15 mouse cellular contexts compared by ENCODE assay signal in the genomic region with DNA sequence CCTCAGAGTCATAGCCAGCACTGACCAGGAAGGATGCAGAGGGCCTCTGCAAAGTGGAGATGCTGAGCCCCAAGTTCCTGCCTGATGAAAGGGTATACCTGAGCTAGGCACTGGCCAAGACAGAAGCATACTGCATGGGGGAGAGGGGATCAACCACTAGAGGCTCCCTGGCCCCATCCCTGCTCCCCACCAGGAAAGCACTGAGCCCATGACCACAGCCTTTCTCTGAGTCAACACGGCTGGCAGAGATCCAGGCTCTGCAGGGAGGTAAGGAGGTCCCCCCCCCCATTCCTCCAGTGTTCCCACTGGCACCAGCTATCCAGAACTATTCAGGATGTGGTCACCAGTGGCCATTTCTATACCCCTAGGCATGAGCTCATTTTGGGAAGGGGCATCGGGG. TPM values are rescaled to one million over a fixed set of nuclear protein-coding genes. Genes with fewer than 3 reads are reported as not detected.
DNase-seq lines count a peak whose midpoint lies in the region; ATAC-seq and TF ChIP-seq lines count a peak whose summit lies in the region.
"Had no signal": no experiment of that assay in that cellular context is flagged by ENCODE, and none has a peak within 500 bp of the region (broad histone marks: within the 10 kb centered on the region; RNA-seq: fewer than 3 reads in every experiment).

No protein-coding gene starts in this region.

- no peaks in the 10 kb centered on the region for H3K27me3 ChIP-seq in forebrain, embryonic 13.5 days
- H3K27me3 ChIP-seq in forebrain, embryonic 10.5 days (ENCODE audit: poor library complexity, severe bottlenecking), result no peaks in the 10 kb centered on the region
- no peaks in the 10 kb centered on the region for H3K27me3 ChIP-seq in myocyte (ENCODE audit: control insufficient read depth, insufficient read depth, insufficient read length)

- H3K4me1 ChIP-seq in forebrain, embryonic 13.5 days, result peaks cover 14% of the 10 kb centered on the region
- no peaks in the 10 kb centered on the region for H3K4me1 ChIP-seq in forebrain, embryonic 10.5 days

- no peak overlapping the region for H3K4me3 ChIP-seq in forebrain, embryonic 13.5 days
- no peak overlapping the region for H3K4me3 ChIP-seq in forebrain, embryonic 10.5 days
- no peak overlapping the region for H3K4me3 ChIP-seq in layer of hippocampus, adult 2 months
- H3K4me3 ChIP-seq in myocyte, result no peak overlapping the region
- H3K4me3 ChIP-seq: heart, adult 2 months had no signal

- no peak overlapping the region for H3K4me2 ChIP-seq in forebrain, embryonic 13.5 days
- peak overlapping the region; percentile 19 for H3K4me2 ChIP-seq in myocyte (ENCODE audit: low read depth)
- H3K4me2 ChIP-seq: hindbrain, embryonic 14.5 days had no signal

- H3ac ChIP-seq in myocyte (ENCODE audit: control insufficient read depth, insufficient read length), result no peak overlapping the region

- H3K27ac ChIP-seq in forebrain, embryonic 13.5 days, result no peak overlapping the region
- no peak overlapping the region for H3K27ac ChIP-seq in forebrain, embryonic 10.5 days
- H3K27ac ChIP-seq in layer of hippocampus, adult 2 months, result peak overlapping the region; percentile 15; the same call in 1 of the 2 replicates
- H3K27ac ChIP-seq: hindbrain, embryonic 14.5 days had no signal

- peak; percentile 38; the same call in 1 of the 2 replicates for ATAC-seq in forebrain, embryonic 13.5 days
- ATAC-seq in granulocyte monocyte progenitor cell, adult 5-6 weeks (replicated peaks; ENCODE audit: poor library complexity, severe bottlenecking), result no peak

- WGBS in forebrain, embryonic 13.5 days, result 61% methylated on average over 2 of the region's 2 CpGs
- whole genome bisulfite sequencing in forebrain, embryonic 10.5 days, result 63% methylated on average over 2 of the region's 2 CpGs

- no peaks in the 10 kb centered on the region for H3K9me3 ChIP-seq in forebrain, embryonic 13.5 days (replicated peaks)
- H3K9me3 ChIP-seq in forebrain, embryonic 10.5 days, result no peaks in the 10 kb centered on the region

- no peak for DNase-seq in forebrain, embryonic 10.5 days (ENCODE audit: extremely low spot score, low spot score)
- DNase-seq in layer of hippocampus, adult 2 months (ENCODE audit: low spot score in 2 of 2), result no peak
- DNase-seq in layer of hippocampus, postnatal 25 days (ENCODE audit: extremely low spot score in 1 of 2, low spot score in 1 of 2), result no peak
- DNase-seq in testis, postnatal 10 days (ENCODE audit: low spot score), result peak; percentile 66
- DNase-seq in testis, postnatal 14 days (ENCODE audit: low spot score), result no peak
- DNase-seq: adrenal gland, postnatal 10 days; kidney, adult 8-10 months; liver; thymus, postnatal 25 days had no signal

- no peak overlapping the region for H3K9ac ChIP-seq in forebrain, embryonic 13.5 days
- H3K9ac ChIP-seq: hindbrain, embryonic 14.5 days had no signal

- no peak for TF ChIP-seq POLR2A in myocyte (IDR thresholded peaks at IDR 0.05; ENCODE audit: insufficient read length, low read depth)

- no peaks in the 10 kb centered on the region for H3K79me2 ChIP-seq in myocyte (ENCODE audit: control insufficient read depth, insufficient read depth)

- H3K36me3 ChIP-seq in forebrain, embryonic 13.5 days (ENCODE audit: poor library complexity, severe bottlenecking), result no peaks in the 10 kb centered on the region
- no peaks in the 10 kb centered on the region for H3K36me3 ChIP-seq in forebrain, embryonic 10.5 days (replicated peaks)
- H3K36me3 ChIP-seq in myocyte (ENCODE audit: control insufficient read depth, insufficient read depth), result no peaks in the 10 kb centered on the region

- TF ChIP-seq CTCF in layer of hippocampus, adult 2 months (conservative IDR thresholded peaks at IDR 0.05), result no peak

TF ChIP-seq in myocyte, 11 proteins besides CTCF, POLR2A, EP300 and RAD21:
- TF ChIP-seq MYOG (IDR thresholded peaks at IDR 0.05; ENCODE audit: control insufficient read depth in 1 of 3, insufficient read depth in 1 of 3, insufficient read length in 2 of 3, low read depth in 2 of 3) (no peak), CEBPB (IDR thresholded peaks at IDR 0.05; ENCODE audit: insufficient read depth, poor library complexity, severe bottlenecking) (no peak), SRF (IDR thresholded peaks at IDR 0.05; ENCODE audit: control insufficient read depth, insufficient read length, low read depth) (no peak), USF1 (IDR thresholded peaks at IDR 0.05; ENCODE audit: low read depth) (no peak), REST (IDR thresholded peaks at IDR 0.05; ENCODE audit: insufficient read depth, insufficient read length) (no peak), E2F4 (IDR thresholded peaks at IDR 0.05; ENCODE audit: insufficient read depth) (no peak), TCF3 (IDR thresholded peaks at IDR 0.05; ENCODE audit: insufficient read length, low read depth) (no peak), TCF12 (IDR thresholded peaks at IDR 0.05; ENCODE audit: insufficient read depth, poor library complexity, severe bottlenecking) (no peak), MAX (IDR thresholded peaks at IDR 0.05; ENCODE audit: low read depth) (no peak), POLR2AphosphoS2 (IDR thresholded peaks at IDR 0.05; ENCODE audit: insufficient read length, low read depth) (no peak), MYOD1 (IDR thresholded peaks at IDR 0.05; ENCODE audit: control insufficient read depth in 1 of 3, insufficient read length in 2 of 3, low read depth in 2 of 3) (no peak)

RNA-seq across cellular contexts. Expression of a gene that starts 11.5 kb away (rescaled TPM):
- polyA plus RNA-seq in forebrain, embryonic 13.5 days (2015; fragmentation: Nextera tagmentation; extraction: Ambion mirVana), result 7.6 and 7.8 TPM in 2 replicates
- polyA plus RNA-seq in forebrain, embryonic 10.5 days (2016; fragmentation: Nextera tagmentation; extraction: Ambion mirVana), result 10.1 and 10.6 TPM in 2 replicates
- 10 to 100 TPM; 14.1 to 15.5 TPM for total RNA-seq in layer of hippocampus, adult 2 months (2021)
- total RNA-seq in layer of hippocampus, postnatal 25 days (2021), result 10 to 100 TPM; 10.0 to 14.5 TPM
- polyA plus RNA-seq in myocyte (2012; fragmentation: generic; extraction: Trizol), result 4.3 TPM
- total RNA-seq in granulocyte monocyte progenitor cell, adult 5-6 weeks (2014; fragmentation: Nextera tagmentation), result 0.73 and 2.3 TPM in 2 replicates
- total RNA-seq in granulocyte monocyte progenitor cell, adult 5-6 weeks (2017), result 0.26 TPM in 1 of 2 replicates, not detected in the other

RNA-seq across cellular contexts. Expression of a gene that starts 12.4 kb away (rescaled TPM):
- polyA plus RNA-seq in forebrain, embryonic 13.5 days (2015; fragmentation: Nextera tagmentation; extraction: Ambion mirVana), result 5.5 and 6.0 TPM in 2 replicates
- 8.0 and 8.8 TPM in 2 replicates for polyA plus RNA-seq in forebrain, embryonic 10.5 days (2016; fragmentation: Nextera tagmentation; extraction: Ambion mirVana)
- 1 to 10 TPM; 6.2 to 9.1 TPM for total RNA-seq in layer of hippocampus, adult 2 months (2021)
- total RNA-seq in layer of hippocampus, postnatal 25 days (2021), result 1 to 10 TPM; 6.0 to 6.1 TPM
- polyA plus RNA-seq in myocyte (2012; fragmentation: generic; extraction: Trizol), result 103 TPM
- not detected in 2 replicates for total RNA-seq in granulocyte monocyte progenitor cell, adult 5-6 weeks (2014; fragmentation: Nextera tagmentation)
- not detected in 2 replicates for total RNA-seq in granulocyte monocyte progenitor cell, adult 5-6 weeks (2017)
- total RNA-seq: common myeloid progenitor, adult 5-6 weeks had no signal

RNA-seq across cellular contexts. Expression of a gene that starts 28.8 kb away (rescaled TPM):
- 100 and 102 TPM in 2 replicates for polyA plus RNA-seq in forebrain, embryonic 13.5 days (2015; fragmentation: Nextera tagmentation; extraction: Ambion mirVana)
- 158 and 163 TPM in 2 replicates for polyA plus RNA-seq in forebrain, embryonic 10.5 days (2016; fragmentation: Nextera tagmentation; extraction: Ambion mirVana)
- 10 to 100 TPM; 19.8 to 23.2 TPM for total RNA-seq in layer of hippocampus, adult 2 months (2021)
- total RNA-seq in layer of hippocampus, postnatal 25 days (2021), result 10 to 100 TPM; 21.2 to 21.9 TPM
- 101 TPM for polyA plus RNA-seq in myocyte (2012; fragmentation: generic; extraction: Trizol)
- 84.1 and 88.5 TPM in 2 replicates for total RNA-seq in granulocyte monocyte progenitor cell, adult 5-6 weeks (2014; fragmentation: Nextera tagmentation)
- total RNA-seq in granulocyte monocyte progenitor cell, adult 5-6 weeks (2017), result 55.8 and 95.4 TPM in 2 replicates

RNA-seq across cellular contexts. Expression of a gene that starts 45.8 kb away (rescaled TPM):
- 1.2 and 3.1 TPM in 2 replicates for polyA plus RNA-seq in forebrain, embryonic 13.5 days (2015; fragmentation: Nextera tagmentation; extraction: Ambion mirVana)
- polyA plus RNA-seq in forebrain, embryonic 10.5 days (2016; fragmentation: Nextera tagmentation; extraction: Ambion mirVana), result 2.8 and 2.9 TPM in 2 replicates
- total RNA-seq in layer of hippocampus, adult 2 months (2021), result 10 to 100 TPM; 14.7 to 16.2 TPM
- 10 to 100 TPM; 16.4 to 17.2 TPM for total RNA-seq in layer of hippocampus, postnatal 25 days (2021)
- 349 TPM for polyA plus RNA-seq in myocyte (2012; fragmentation: generic; extraction: Trizol)
- not detected in 2 replicates for total RNA-seq in granulocyte monocyte progenitor cell, adult 5-6 weeks (2014; fragmentation: Nextera tagmentation)
- not detected in 2 replicates for total RNA-seq in granulocyte monocyte progenitor cell, adult 5-6 weeks (2017)
- total RNA-seq: common myeloid progenitor, adult 5-6 weeks had no signal

RNA-seq across cellular contexts. Expression of a gene that starts 49.3 kb away (rescaled TPM):
- 1.5 TPM in 1 of 2 replicates, not detected in the other for polyA plus RNA-seq in forebrain, embryonic 13.5 days (2015; fragmentation: Nextera tagmentation; extraction: Ambion mirVana)
- 2.6 and 3.1 TPM in 2 replicates for polyA plus RNA-seq in forebrain, embryonic 10.5 days (2016; fragmentation: Nextera tagmentation; extraction: Ambion mirVana)
- total RNA-seq in layer of hippocampus, adult 2 months (2021), result not detected
- total RNA-seq in layer of hippocampus, postnatal 25 days (2021), result not detected
- polyA plus RNA-seq in myocyte (2012; fragmentation: generic; extraction: Trizol), result not detected
- not detected in 2 replicates for total RNA-seq in granulocyte monocyte progenitor cell, adult 5-6 weeks (2014; fragmentation: Nextera tagmentation)
- total RNA-seq in granulocyte monocyte progenitor cell, adult 5-6 weeks (2017), result not detected in 2 replicates
- total RNA-seq: common myeloid progenitor, adult 5-6 weeks had no signal
- polyA plus RNA-seq: hindbrain, embryonic 14.5 days had no signal

Comparison
In these comparisons a context has a peak if more than half of its experiments do, and no peak if none do; other contexts are left out.
1. RNA of a gene that starts 12.4 kb away (total RNA-seq): 6.2 to 9.1 TPM in layer of hippocampus, adult 2 months and 6.0 to 6.1 TPM in layer of hippocampus, postnatal 25 days; not detected in granulocyte monocyte progenitor cell, adult 5-6 weeks; every median in the first group is over 4 times any median in the second.